In the genomic region with DNA sequence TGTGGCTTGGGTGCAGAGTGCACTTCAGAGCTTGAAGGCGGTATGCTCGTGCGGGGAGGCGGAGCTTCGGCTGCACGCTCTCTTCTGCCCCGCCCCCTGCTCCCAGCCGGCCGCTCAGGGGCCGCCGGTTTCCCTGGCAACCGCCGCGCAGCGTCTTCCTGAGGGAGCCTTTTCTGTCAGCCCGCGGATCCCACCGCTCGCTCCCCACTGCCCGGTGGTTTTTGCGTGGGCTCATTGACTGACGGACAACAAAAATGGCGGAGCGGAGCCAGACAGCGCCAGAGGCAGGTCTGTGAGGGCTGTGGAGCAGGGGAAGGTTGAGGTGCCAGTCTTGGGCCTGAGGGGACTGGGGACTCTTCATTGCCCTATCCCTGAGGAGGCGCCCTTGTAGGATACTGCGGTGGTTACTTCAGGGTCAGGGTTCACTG, we compare ENCODE assay signal across 8 mouse cellular contexts. TPM values are rescaled to one million over a fixed set of nuclear protein-coding genes. Genes with fewer than 3 reads are reported as not detected.
DNase-seq lines count a peak whose midpoint lies in the region; ATAC-seq and TF ChIP-seq lines count a peak whose summit lies in the region.

TSS of gene Agbl4 (plus strand) at position 44 of the 428 bp plus-strand sequence.

- H3K4me1 ChIP-seq in forebrain, embryonic 14.5 days (ENCODE audit: control insufficient read depth, insufficient read depth, low read length), result peaks cover 13% of the 10 kb centered on the region; the same call in 1 of the 2 replicates
- no peaks in the 10 kb centered on the region for H3K4me1 ChIP-seq in liver, embryonic 15.5 days (replicated peaks)
- peaks cover 7% of the 10 kb centered on the region for H3K4me1 ChIP-seq in neural tube, embryonic 15.5 days

- DNase-seq in Muller cell, postnatal 12 days (ENCODE audit: inconsistent ontology term), result peak; percentile 83
- peak; percentile 22 for DNase-seq in cerebellum, adult 11 months
- peak; percentile 92 for DNase-seq in forebrain, embryonic 14.5 days (ENCODE audit: low spot score)
- DNase-seq in layer of hippocampus, adult 2 months (ENCODE audit: low spot score in 2 of 2), result peak; percentile 70 to 78
- DNase-seq in urinary bladder, postnatal 25 days (ENCODE audit: low spot score), result peak; percentile 8

- H3K4me2 ChIP-seq in forebrain, embryonic 14.5 days (ENCODE audit: low read length), result peak within 1 kb of the TSS; percentile 65
- peak within 1 kb of the TSS; percentile 54 for H3K4me2 ChIP-seq in liver, embryonic 15.5 days
- H3K4me2 ChIP-seq in neural tube, embryonic 15.5 days, result peak within 1 kb of the TSS; percentile 70

- WGBS in forebrain, embryonic 14.5 days, result under 1% methylated on average over 27 of the region's 27 CpGs
- 1% methylated on average over 27 of the region's 27 CpGs for WGBS in liver, embryonic 15.5 days (ENCODE audit: insufficient replicate concordance)
- under 1% methylated on average over 27 of the region's 27 CpGs for WGBS in neural tube, embryonic 15.5 days

- H3K27ac ChIP-seq in forebrain, embryonic 14.5 days (ENCODE audit: low read depth, low read length), result peak within 1 kb of the TSS; percentile 9; the same call in 1 of the 2 replicates
- H3K27ac ChIP-seq in layer of hippocampus, adult 2 months, result peak within 1 kb of the TSS; percentile 67
- no peak within 1 kb of the TSS for H3K27ac ChIP-seq in liver, embryonic 15.5 days (replicated peaks)
- peak within 1 kb of the TSS; percentile 39; the same call in 1 of the 2 replicates for H3K27ac ChIP-seq in neural tube, embryonic 15.5 days (replicated peaks)

- peak within 1 kb of the TSS; percentile 67 for H3K9ac ChIP-seq in forebrain, embryonic 14.5 days (ENCODE audit: low read length)
- no peak within 1 kb of the TSS for H3K9ac ChIP-seq in liver, embryonic 15.5 days
- H3K9ac ChIP-seq in neural tube, embryonic 15.5 days (replicated peaks), result peak within 1 kb of the TSS; percentile 68

- peak within 1 kb of the TSS; percentile 51 for H3K4me3 ChIP-seq in forebrain, embryonic 14.5 days (ENCODE audit: low read depth, low read length)
- H3K4me3 ChIP-seq in layer of hippocampus, adult 2 months, result peak within 1 kb of the TSS; percentile 78
- peak within 1 kb of the TSS; percentile 47 for H3K4me3 ChIP-seq in liver, embryonic 15.5 days (replicated peaks)
- peak within 1 kb of the TSS; percentile 74 for H3K4me3 ChIP-seq in neural tube, embryonic 15.5 days (replicated peaks)

- no peaks in the 10 kb centered on the region for H3K27me3 ChIP-seq in forebrain, embryonic 14.5 days (replicated peaks; ENCODE audit: control insufficient read depth, insufficient read depth, low read length)
- H3K27me3 ChIP-seq in liver, embryonic 15.5 days, result no peaks in the 10 kb centered on the region
- no peaks in the 10 kb centered on the region for H3K27me3 ChIP-seq in neural tube, embryonic 15.5 days (replicated peaks)

- no peak for TF ChIP-seq CTCF in layer of hippocampus, adult 2 months (conservative IDR thresholded peaks at IDR 0.05)

- H3K36me3 ChIP-seq in forebrain, embryonic 14.5 days (ENCODE audit: control insufficient read depth, insufficient read depth, low read length), result no peaks in the 10 kb centered on the region
- H3K36me3 ChIP-seq in liver, embryonic 15.5 days (replicated peaks), result no peaks in the 10 kb centered on the region
- H3K36me3 ChIP-seq in neural tube, embryonic 15.5 days, result no peaks in the 10 kb centered on the region

- H3K9me3 ChIP-seq in forebrain, embryonic 14.5 days (replicated peaks; ENCODE audit: control insufficient read depth, low read length), result no peaks in the 10 kb centered on the region
- H3K9me3 ChIP-seq in liver, embryonic 15.5 days (replicated peaks), result no peaks in the 10 kb centered on the region
- H3K9me3 ChIP-seq in neural tube, embryonic 15.5 days (replicated peaks), result no peaks in the 10 kb centered on the region

- ATAC-seq in forebrain, embryonic 14.5 days, result peak; percentile 99
- peak; percentile 89 to 94 for ATAC-seq in hematopoietic stem cell, adult 5-6 weeks (replicated peaks in 1 of 2; ENCODE audit: insufficient read depth in 1 of 2, low FRiP score in 2 of 2, low TSS enrichment in 1 of 2, low read depth in 1 of 2, poor library complexity in 2 of 2, severe bottlenecking in 2 of 2)
- no peak for ATAC-seq in liver, embryonic 15.5 days (ENCODE audit: insufficient read depth)
- ATAC-seq in neural tube, embryonic 15.5 days (ENCODE audit: low FRiP score), result peak; percentile 98

RNA-seq across cellular contexts. Expression of gene Agbl4, which starts in this region (rescaled TPM):
- polyA plus RNA-seq in forebrain, embryonic 14.5 days (2014; fragmentation: Nextera tagmentation; extraction: Ambion mirVana), result 2.2 and 2.3 TPM in 2 replicates
- total RNA-seq in hematopoietic stem cell, adult 5-6 weeks (2017), result not detected in 2 replicates
- 10 to 100 TPM; 13.5 to 15.7 TPM for total RNA-seq in layer of hippocampus, adult 2 months (2021)
- not detected in 2 replicates for polyA plus RNA-seq in liver, embryonic 15.5 days (2015; fragmentation: Nextera tagmentation; extraction: Ambion mirVana)
- polyA plus RNA-seq in neural tube, embryonic 15.5 days (2015; fragmentation: Nextera tagmentation; extraction: Ambion mirVana), result 2.3 and 2.7 TPM in 2 replicates

Comparison
In these comparisons a context has a peak if more than half of its experiments do, and no peak if none do; other contexts are left out.
1. RNA of gene Agbl4 (total RNA-seq): 13.5 to 15.7 TPM in layer of hippocampus, adult 2 months; not detected in hematopoietic stem cell, adult 5-6 weeks; every median in the first group is over 10 times any median in the second.
2. Peak in ATAC-seq in hematopoietic stem cell, adult 5-6 weeks; RNA of the gene not detected or under 1 TPM.
3. DNase-seq: peak in every context shown above with its lines; median percentile 92 in forebrain, embryonic 14.5 days; 83 in Muller cell, postnatal 12 days; 74 in layer of hippocampus, adult 2 months; 22 in cerebellum, adult 11 months; 8 in urinary bladder, postnatal 25 days.
4. Peak in every context shown above with its lines, with median percentiles within 50 percentile points of each other: H3K4me2 ChIP-seq and H3K4me3 ChIP-seq.